Mouse (Mus musculus) heart, postnatal 14 days (tissue): ENCODE results near the gene Lpo. TPM values are rescaled to one million over a fixed set of nuclear protein-coding genes. Genes with fewer than 3 reads are reported as not detected.

ENCODE experiments used
- DNase-seq, 2 experiments: peaks; one replicate each; pipeline ENCODE4 v3.0.0; 2021 to 2022
- intact Hi-C: fragments of 180-260 bp; cut with DNase I; formaldehyde crosslinking; loops from one replicate; pipeline ENCODE4 v1.15.1; 2025
- total RNA-seq, 2 experiments: library from RNA; stranded (reverse); gene quantifications; 2 replicates each; pipeline ENCODE4 v1.2.3; 2021

Lpo gene
- total RNA-seq, 2 experiments from 2014 or later: 0.22 TPM; not detected in 1

DNA sequence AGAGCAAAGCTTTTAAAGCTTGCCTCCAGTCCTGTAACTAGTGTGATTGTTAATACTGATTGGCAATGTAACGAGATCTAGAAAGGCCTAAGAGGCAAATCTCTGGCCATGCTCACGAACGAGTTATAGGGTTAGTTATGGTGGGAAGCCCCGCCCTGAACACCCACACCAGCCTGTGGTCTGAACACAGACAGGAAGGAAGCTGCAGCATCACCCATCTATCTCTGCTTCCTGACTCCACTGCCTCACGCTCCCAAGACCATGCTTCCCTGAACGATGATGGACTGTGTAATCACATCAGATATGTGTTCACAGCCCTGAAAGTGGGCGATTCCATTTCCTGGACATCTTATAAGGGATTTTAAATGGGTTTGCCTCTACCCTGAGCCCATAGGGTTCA is 19.9 kb downstream of the Lpo start:
- intact Hi-C loops: no loop called here
- no peak for DNase-seq

DNA sequence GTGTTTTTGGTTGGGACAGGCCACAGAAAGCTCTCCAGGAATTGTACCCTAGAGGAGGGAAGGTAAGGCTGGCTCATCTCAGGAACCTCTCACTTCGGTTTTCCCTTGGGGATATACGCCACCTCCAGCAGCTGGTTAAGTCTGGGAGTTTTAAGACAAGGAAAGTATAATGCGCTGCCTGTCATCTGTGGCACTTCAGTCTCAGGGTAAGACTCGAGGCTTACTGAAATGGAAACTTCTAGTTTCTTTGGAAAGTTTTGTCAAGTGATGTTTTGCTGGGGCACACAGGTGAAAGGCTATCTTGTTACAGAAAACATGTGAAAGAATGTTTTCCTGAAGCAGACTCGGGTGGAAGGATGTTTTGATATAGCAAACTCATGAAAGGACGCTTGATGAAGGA is 20.7 kb downstream of the Lpo start:
- intact Hi-C loops: no loop called here
- no peak for DNase-seq

DNA sequence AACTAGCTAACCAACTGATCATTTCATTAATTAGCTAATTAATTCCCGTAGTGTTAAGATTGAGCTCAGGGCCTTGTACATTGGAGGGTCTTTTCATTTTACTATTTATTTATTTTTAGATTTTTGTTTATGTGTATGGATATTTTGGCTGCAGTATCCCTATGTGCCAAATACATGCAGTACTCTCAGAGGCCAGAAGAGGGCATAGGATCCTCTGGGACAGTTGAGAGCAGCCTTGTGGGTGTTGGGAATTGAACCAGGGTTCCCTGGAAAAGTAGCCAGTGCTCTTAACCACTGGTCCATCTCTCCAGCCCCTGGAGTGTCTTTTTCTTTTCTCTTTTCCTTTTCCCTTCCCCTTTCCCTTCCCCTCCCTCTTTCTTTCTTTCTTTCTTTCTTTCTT is 22.6 kb downstream of the Lpo start:
- peak in 1 of 2 experiments; percentile 32 for DNase-seq
- intact Hi-C loops: no loop called here

DNA sequence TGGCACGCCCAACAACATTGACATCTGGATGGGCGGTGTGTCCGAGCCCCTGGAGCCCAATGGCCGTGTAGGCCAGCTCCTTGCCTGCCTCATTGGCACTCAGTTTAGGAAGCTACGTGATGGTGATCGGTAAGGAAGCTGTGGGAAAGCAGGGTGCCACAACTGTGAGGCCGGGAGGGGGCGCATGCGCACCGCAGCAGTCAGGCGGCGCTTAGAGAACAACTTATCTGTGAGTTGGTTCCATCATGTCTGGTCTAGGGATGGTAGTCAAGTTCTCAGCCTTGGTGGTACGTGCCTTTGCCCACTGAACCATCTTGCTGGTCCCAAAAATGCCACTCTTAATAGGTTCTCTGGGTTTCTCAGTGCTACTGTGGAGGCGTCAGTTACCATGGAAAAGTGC is 25.5 kb downstream of the Lpo start:
- intact Hi-C loops: no loop called here
- no peak for DNase-seq

DNA sequence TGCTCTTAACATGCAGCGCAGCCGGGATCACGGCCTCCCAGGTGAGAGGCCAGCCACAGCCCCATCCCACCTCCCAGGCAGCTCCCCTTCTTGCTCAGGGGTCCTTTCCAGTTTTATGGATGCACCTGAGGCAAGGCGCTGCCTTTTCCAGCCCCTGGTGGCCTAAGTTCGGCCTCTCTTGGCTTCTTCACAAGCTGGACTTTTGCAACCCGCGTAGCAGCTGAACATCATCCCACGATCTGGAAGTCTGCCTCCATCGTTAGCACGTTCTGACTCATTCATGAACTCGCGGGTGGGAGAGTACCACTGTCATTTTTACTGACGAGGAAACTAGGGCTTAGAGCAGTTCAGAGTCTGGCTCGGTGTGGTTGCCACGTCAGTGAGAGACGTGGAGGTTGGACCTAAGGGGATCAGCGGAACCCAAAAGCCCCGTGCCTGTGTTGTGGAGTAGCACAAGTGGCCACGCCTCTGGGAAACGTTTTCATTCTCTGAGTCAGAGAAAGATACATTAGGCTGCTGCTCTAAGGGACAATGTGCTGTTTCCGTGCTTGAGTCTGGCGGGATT is 26.3 kb downstream of the Lpo start:
- DNase-seq: peak; percentile 12 to 23
- intact Hi-C loops: no loop called here

DNA sequence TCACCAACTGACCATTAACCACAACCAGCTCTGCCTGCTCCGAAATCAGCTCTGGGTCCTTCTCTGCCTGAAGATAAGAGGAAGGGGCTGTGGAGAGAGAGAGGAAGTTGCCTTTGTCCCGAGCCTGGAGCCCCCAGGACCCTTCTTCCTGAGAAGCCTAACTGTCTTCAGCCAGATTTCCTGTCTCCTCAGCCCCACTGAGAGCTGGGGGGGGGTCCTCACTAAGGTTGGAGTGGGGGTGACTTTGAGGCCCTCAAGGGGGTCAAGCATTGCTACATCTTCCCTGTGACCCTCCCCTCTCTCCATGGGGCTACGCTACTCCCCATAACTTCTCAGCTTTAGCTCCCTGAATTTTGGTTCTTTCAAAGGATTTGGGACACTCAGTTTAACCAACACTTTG is 34.6 kb downstream of the Lpo start, which contains the start of gene Mpo:
Gene Mpo (plus strand): TSS at position 122 of the 400 bp plus-strand sequence.
- no peak for DNase-seq
- intact Hi-C loops: no loop called here

DNA sequence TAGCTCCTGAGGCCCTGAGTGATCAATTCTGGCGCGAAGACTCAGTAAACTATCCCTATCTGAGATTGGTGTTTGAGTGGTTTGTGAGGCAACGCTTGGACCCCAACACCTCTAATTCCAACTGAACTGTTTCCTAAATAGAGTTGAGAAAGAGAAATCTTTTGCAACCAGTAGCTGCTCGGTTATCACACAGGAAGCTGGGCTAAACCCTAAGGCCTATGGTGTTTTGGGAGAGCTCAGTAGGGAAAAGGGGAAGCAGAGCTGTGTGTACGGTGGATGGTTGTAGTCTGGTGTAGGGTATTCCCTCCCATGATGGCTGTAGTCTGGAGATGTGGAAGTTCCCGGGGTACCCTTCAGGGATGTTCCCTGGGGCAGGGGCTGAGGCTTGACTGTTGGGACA is 38.0 kb downstream of the Lpo start:
- intact Hi-C loops: no loop called here
- no peak for DNase-seq

DNA sequence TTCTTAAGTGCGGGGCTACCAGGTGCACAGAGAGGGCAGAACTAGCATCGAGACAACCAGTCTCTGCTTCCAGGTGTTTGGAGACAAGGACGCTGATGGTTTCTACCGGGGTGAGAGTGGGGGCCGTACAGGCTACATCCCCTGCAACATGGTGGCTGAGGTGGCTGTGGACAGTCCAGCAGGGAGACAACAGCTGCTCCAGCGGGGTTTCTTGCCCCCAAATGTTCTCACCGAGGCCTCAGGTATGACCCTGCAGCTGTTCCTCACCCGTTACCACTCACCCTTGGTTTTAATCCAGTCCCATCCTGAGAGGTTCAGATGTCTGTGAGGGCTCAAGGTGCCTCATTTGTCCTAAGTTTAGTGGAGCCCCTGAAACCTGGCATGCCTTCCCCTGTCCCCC is 48.0 kb downstream of the Lpo start:
- intact Hi-C loops: no loop called here
- no peak for DNase-seq

DNA sequence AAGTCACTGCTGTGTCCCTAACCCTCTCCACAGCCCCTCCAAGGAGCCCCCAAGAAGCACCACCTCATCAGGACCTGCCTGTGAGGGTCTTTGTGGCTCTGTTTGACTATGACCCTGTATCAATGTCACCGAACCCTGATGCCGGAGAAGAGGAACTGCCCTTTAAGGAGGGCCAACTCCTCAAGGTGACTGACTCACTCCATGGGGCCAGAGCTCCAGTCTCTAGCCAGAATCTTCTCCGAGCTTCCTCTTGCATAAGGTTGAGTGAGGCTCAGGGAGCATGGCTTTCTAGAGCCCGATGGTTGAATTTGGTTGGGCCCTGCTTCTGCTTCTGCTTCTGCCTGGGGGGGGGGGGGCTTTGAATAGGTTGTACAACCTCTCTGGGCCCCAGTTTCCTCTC is 48.7 kb downstream of the Lpo start:
- no peak for DNase-seq
- intact Hi-C loops: no loop called here

DNA sequence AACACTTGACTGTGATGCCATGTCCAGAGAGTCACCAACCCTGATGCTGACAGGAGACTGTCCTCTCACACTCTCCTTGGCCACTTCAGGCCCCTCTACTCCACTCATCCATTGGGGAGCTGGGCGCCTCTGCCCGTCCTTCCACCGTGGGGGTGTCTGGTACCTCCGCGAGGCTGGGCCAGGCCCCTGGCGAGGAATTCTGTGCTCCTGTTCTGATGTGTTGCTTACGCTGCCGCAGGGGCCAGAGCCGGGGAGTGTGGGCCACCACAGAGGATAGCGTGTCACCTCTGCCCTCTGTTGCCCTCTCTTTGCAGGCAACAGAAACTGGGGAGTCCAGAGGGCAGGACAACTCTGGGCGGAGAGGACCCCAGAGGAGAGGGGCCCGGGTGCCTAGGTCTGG is 49.2 kb downstream of the Lpo start:
- no peak for DNase-seq
- intact Hi-C loops: no loop called here

DNA sequence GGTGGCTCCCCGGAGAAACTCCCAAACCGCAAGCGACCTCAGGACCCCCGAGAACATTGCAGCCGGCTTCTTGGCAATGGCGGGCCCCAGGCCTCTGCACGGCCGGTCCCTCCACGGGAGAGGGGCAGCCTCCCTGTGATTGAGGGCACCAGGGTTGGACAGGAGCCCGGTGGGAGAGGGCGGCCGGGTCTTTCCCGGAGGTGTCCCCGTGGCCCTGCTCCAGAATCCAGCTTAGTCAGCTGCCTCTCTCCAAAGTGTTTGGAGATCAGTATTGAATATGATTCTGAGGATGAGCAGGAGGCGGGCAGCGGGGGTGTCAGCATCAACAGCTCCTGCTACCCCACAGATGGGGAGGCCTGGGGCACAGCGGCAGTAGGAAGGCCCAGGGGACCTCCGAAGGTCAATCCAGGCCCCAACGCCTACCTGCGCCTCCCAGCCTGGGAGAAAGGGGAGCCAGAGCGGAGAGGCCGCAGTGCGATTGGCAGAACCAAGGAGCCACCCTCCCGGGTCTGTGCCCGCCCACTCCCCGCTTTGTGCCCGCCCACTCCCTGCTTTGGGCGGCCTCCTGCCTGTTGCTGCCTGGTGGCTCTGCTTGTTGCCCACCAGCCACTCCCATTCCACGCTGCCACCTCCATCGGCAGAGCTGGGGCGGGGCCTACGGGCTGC is 49.9 kb downstream of the Lpo start:
- intact Hi-C loops: no loop called here

DNA sequence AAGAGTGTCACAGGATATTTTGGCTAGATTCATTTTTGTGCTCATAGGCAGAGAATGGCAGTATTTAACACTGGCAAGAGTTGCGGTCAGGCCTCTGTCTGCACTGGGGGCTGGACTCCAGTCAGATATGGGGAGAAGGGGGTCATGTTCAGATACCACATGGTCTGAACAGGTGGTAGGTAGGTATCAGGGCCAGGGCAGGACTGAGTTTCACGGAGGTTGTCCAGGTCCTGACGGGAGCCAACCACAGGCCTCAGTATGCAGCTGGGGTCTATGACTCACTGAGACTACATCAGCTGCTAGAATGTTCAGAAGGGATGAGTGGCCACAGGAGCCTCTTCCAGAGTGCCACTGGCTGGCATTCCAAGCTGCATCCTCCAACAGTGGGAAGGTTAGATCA is 55.7 kb downstream of the Lpo start:
- no peak for DNase-seq
- intact Hi-C loops: no loop called here

More for the DNA sequence above, 49.9 kb downstream of the Lpo start:
- peak; percentile 24 to 40 for DNase-seq

DNA sequence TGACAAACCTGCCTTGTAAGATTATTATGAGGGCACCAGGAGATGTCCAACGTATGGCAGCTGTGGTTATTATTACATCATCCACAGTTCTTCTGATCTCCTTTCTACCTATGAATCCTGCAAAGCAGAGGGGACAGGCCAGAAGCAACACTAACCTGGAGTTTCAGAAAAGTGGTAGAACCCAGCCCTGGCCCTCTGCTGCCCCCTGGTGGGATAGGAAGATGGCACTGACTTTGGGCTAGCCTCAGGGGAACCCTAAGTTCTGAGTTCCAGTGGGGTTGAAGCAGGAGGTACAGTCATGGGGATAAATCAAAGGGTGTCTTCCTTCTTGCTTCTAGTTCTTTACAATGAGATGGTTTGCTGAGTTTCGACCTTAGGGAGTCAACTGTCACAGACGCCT is 57.1 kb downstream of the Lpo start:
- peak; percentile 64 to 80 for DNase-seq
- intact Hi-C loops: loop anchor here (1.0 kb wide), 1 partner anchor 109 kb away; the partner anchor contains the start of gene Rnf43

DNA sequence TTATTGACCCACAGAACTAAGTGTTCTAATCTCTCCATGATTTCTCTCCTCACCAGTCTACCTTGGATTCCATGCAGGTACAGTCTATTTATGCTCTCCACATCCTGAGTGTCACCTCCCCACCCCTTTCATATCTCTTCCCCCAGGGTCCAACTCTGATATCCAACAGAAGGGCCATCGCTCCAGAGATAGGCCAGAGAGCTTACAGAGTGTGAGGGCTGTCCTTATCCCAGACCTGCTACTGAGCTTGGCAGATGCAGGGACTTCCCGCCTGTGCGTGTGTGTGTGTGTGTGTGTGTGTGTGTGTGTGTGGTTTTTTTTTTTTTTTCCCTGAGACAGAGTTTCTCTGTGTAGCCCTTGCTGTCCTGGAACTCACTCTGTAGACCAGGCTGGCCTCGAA is 59.3 kb downstream of the Lpo start:
- intact Hi-C loops: no loop called here
- no peak for DNase-seq

DNA sequence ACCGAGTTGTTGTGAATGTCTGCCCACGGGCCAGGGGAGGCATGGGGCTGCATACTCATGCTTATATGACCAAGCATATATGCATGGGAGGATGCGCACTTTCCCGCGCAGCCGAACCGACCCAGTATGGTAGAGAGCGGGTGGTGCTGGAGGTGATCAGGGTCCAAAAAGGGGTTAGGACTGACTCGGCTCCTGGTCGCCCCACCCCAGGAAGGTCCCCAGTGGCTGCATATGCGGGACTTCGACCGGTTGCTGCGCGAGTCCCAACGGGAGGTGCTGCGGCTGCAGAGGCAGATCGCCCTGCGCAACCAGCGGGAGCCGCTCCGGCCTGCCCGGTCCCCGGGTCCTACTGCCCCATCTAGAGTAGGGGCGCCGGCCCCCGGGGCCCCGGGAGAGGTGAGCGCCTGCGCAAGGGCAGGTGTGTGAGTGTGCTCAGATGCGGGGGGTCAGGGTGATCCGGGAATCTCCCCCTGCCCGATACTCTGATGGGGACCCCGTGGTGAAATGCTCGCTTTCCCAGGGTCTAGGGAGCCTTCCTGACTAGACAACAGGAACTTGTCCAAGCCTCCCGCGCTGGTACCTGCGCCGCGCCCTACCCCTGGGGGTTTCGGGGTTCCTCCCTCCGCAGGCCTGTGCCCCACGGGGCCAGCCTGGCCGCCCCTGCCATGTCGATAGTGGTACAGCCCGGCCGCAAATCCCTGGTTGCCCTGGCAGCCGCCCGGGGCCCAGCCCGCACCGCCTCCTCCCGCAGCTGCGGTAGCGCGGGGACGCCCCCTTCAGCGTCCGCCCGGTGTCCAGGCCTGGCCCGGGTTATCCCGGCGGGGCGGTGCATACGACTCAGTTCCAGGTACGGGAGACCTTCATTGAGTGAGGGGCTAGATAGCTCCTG is 63.9 kb downstream of the Lpo start:
- no peak for DNase-seq

DNA sequence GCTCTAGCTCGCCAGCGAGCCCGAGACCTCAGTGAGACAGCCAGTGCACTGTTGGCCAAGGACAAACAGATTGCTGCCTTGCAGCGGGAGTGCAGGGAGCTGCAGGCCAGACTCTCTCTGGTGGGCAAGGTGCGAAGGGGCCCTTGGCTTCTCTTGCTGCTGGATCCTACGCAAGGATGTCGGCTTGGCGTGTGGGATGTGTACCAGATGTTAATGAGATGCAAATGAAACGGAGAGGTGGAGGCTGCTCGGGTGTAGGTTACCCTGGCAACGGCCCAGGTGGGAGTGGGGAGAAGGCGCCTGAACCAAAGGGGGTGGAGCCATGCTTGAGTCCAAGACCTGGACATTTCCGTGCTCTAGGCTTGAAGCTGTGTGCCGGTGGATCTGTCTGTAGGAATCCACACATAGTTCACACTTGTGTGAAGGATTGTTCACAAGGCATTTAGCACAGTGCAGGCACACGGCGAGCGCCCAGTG is 64.5 kb downstream of the Lpo start:
- intact Hi-C loops: no loop called here
- DNase-seq: no peak

More for the DNA sequence above, 63.9 kb downstream of the Lpo start:
- intact Hi-C loops: no loop called here

DNA sequence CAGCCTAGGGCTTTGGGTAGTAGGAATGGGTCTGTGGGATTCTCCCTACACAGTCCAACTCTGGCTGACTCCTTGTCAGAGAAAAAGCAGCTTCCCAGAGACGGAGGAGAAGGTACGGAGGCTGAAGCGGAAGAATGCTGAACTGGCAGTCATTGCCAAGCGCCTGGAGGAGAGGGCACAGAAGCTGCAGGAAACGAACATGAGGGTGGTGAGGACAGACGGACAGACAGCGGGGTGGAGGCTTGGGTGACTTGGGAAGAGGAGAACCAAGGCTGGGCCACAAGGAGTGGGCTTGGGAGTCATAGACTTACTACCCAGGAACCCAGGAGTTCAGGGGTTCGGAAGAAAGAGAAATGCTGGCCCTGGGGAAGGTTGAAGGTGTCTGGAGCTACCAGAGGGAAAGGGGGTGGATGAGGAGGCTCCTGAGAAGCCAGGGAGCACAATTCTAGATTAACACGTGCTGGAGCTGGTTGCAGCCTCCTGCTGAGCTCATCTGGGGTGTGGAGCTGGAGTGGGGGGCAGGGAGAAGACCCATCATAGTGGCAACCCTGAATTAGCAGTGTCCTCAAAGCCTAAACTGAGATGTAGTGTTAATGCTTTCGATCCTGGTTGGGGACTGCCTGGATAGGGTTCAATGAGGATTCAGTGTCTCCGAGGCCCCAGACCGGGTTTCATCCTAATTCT is 65.2 kb downstream of the Lpo start:
- intact Hi-C loops: no loop called here
- DNase-seq: no peak

DNA sequence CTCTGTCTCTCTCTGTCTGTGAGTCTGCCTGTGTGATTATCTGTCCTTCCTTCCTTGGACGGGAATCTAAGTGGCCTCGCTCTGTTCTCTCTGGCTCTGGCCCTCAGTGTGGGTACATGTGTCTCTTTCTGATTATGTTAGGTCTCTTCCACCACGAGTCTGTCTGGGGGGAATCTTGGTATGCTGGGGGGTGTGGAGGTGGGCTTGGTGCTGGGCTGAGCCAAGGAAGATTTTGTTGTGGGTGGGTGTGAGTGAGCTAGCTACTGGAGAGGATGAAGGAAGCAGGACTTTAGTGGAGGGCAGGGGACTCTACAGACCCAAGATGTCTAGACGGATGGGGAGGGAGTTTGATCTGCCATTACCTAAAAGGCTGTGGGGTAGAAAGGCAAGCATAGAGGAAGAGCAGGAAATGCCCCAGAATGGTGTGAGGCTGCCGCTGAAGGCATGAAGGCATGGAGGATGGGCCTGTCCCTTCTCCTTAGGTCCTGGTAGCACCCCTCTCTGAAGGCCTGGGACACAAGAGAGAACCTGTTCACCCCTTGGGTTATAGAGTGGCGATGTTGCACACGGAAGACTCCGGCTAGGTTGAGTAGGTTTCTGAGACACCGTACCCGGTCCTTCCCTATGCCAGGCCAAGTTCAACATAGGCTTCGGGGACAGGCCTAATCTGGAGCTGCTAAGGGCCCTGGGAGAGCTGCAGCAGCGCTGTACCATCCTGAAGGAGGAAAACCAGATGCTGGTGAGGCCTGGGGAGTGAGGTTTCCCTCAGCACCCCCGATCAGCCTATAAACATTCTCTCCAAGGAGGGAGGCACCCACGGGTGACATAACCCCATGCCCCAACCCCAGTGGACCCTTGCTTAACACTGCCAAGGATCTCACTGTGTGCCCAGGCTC is 66.0 kb downstream of the Lpo start:
- intact Hi-C loops: no loop called here
- no peak for DNase-seq

DNA sequence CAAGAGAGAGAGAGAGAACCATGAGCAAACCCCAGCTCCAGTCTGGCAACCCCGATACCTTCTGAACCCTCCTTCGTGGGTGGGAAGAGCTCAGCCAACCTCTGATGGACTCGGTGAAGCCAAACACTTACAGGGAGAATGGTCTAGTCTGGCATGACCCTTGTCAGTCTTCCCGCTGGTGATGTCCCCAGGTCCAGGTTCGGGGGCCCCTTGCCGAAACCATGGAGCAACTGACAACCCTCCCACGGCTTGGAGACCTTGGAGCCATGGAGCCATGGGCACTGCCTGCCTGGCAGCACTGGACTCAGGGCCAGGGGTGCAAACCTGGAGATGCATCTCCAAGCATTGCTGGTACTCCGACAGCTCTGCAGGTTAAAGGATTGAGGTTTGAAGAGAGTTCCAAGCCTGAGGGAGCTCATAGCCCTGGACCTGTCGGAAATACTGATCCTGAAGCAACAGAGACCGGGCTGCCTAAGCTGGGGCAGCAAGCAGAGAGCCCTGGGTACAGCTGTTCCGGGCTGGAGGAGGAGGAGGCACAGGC is 66.8 kb downstream of the Lpo start:
- no peak for DNase-seq
- intact Hi-C loops: no loop called here
